Mouse (Mus musculus): Measurements from ENCODE around the gene Adgrd1.

Gene Adgrd1

DNA sequence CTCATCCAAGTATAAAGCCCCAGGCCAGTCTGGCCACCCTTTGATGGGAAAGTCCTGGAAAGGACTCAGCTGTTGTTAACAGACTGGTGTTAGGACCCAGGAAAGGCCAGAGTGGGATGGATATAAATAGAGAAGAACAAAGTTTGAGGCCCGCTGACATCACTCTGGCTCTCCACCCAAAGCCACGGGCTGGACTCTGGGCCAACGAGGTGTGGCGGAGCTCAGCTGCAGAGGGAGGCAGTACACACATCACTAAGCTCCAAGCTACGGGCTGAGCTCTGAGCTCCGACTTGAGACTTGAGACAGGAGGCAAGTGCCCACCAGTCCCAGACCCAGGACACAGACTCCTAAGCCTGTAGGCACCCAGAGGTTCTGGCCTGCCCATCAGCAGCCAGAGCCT is at the start of gene Adgrd1:
Gene Adgrd1, plus strand, starts transcription at position 240 of the 400 bp plus-strand sequence.
- TF ChIP-seq GATA4 (IDR thresholded peaks at IDR 0.05; ENCODE audit: insufficient replicate concordance, low read length): no peak

DNA sequence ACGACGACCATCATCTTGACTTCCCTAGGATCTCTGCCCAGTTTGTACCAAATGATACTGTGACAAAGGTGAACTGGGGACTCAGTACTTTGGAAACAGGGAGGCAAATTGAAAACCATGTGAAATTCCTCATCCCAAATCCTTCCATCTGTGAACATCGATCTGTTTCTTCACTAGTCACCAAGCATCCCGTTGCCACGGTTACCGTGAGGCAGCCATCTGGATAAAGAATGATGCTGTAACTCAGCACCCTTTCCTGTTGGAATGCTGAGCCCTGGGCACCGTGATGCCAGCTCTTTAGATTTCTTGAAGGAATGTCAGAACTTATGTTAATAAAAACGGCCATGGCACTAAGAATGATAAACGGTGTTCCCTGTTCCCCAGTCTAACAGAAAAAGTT is 47.2 kb upstream of the Adgrd1 start:
- no peak for TF ChIP-seq GATA4 (IDR thresholded peaks at IDR 0.05; ENCODE audit: insufficient replicate concordance, low read length)

DNA sequence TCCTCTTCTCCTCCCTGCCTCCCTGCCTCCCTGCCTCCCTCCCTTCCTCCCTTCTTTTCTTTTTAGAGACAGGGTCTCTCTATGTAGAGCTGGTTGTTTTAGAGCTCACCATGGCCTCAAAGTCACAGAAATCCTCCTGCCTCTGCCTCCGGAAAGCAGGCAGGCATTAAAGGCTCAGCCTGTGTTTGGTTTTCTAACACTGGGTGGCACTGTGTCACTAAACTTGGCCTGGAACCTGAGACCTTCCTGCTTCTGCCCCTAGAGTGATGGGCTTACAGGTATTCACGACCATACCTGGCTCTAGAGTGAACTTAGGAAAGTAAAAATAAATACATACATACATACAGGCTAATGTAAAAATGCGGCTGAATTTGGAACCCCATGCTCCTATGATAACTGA is 44.6 kb upstream of the Adgrd1 start:
- no peak for TF ChIP-seq GATA4 (IDR thresholded peaks at IDR 0.05; ENCODE audit: insufficient replicate concordance, low read length)

DNA sequence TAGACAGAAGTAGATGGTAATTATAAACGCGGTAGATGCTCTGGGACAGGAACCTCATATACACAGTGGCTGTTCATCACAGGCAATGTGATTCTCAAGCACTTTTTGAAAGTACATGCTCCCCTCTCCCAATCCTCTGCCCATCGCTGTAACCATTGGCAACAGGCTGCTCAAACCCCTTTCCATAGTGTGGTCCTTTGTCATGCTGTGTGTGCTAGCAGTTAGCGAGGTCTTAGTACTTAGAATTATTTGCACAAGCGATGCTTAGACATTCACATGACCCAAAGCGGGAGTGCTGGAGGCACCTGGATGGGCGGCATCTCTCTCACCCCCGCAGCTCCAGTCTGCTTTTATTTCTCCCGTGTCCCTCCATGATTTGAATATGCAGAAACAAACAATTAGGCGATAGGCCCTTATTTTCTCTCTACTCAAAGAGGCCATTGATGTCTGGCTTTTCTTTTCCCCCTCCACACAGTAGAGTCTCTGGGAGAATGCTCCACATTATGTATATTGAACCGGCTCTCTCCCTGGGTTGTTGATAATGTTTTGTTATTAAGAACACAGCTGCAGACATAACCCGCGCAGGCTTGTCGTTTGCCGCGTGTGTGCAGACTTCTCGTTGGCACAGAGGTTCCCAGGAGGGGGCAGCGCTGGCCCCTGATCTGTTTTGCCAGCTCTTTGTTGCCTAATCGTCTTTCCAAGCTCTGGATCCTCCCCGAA is 43.8 kb upstream of the Adgrd1 start:
- no peak for TF ChIP-seq GATA4 (IDR thresholded peaks at IDR 0.05; ENCODE audit: insufficient replicate concordance, low read length)

DNA sequence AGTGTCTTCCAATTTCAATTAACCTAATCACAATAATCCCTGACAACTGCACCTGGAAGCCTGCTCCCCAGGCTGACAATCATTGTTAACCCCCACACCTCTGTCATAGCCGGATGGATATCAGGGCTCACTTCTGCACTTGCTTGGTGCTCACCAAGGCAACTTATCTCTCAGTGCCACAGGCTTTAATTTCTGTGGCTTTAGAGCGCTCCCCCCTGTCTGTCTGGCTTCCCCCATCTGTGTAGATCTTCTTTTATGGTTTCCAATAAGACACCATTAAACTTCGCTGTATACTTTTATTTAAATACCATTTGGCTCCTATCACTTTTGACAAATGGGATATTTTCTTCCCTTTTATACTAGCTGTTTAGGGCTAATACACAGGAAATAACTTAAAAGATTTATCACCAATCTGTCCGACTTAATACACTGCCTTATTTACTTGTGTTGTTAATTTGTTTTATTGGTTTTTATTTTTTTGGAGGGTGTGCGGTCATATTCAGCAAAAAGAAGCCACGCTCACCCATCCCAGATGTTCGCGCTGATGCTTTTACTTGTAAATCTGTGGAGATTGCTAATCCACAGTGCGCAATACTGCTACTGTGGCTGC is 41.8 kb upstream of the Adgrd1 start:
- no peak for TF ChIP-seq GATA4 (IDR thresholded peaks at IDR 0.05; ENCODE audit: insufficient replicate concordance, low read length)

DNA sequence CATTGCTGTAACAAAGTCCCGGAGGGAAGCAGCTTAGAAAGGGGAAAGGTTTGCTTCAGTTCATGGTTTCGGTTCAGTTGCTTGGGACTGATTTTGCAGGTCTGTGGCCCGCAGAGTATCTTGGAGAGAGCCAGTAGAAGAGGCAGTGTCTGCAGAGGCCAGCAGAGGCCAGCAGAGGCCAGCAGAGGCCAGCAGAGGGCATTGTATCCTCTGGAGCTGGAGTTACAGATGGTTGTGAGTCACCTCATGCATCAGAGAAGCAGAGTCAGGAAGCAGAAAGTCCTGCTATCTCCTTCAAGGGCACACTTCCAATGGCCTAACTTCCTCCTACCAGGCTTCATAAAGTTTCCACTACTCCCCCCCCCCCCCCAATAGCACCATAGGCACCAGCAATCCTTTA is 37.4 kb upstream of the Adgrd1 start:
- no peak for TF ChIP-seq GATA4 (IDR thresholded peaks at IDR 0.05; ENCODE audit: insufficient replicate concordance, low read length)

DNA sequence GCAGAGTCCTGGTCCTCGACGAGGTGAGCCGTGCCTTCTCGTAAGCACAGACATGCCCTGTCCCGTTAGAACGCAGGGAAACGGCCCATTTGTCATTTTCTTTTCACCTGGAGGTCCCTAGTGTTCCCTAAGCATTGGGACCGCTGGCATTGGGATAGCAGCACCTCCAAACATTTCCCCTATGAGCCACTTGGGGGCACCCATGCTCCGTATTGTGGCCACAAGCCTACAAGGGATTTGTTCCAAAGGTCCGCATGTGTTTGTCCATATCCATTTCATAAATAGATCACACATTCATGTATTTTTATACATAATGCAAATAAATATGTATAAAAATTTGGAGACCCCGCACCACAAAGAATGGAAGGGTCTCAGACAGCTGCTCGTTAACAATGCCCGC is 35.0 kb upstream of the Adgrd1 start:
- no peak for TF ChIP-seq GATA4 (IDR thresholded peaks at IDR 0.05; ENCODE audit: insufficient replicate concordance, low read length)

DNA sequence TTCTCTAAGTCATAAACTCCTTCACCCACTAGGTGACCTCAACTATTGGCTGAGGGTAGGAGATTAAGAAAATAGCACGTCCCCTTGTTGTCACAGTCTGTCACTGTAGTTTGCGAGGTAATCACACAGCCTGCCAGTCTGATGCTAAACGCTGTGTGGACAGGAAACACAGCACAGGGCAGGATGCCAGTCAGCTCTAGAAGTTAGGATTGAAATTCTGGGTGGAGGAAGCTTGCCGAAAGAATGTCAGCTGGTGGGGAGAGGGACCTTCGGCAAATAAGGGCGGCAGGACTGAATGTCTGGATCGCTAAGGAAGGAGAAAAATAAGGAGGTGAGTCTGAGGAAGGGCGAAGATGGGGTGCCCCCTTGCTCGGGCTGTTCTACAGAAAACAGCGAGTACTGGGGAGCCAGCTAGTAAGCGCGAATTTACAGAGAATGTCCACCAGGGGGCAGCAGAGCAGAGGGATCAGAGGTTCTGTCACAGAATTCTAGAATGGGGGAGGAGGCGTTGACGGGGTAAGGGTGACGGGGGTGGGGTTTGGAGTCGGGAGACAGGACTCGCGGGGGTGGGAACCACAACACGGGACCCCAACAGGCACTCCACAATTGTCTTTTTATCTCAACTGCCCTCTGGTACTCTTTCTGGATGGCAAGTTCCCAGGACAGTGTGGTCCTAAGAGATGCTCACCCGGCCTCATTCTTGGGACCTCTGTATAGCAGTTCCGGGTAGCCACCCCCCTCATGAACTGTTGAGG is 33.3 kb upstream of the Adgrd1 start:
- TF ChIP-seq GATA4 (IDR thresholded peaks at IDR 0.05; ENCODE audit: insufficient replicate concordance, low read length): no peak

DNA sequence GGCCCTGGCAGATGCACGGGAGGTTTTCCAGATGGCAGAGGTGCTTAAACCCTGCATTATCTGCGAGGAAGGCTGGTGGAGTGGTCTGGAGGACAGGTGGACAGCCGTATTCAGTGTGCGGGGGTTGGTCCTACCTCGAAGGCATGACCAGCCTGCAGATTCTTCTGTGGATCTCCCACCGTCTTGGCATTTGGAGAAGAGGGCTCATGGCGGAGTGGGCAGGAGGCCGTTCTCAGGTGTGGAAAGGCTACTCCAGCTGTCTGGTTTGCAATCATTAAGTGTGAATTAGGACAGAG is 32.8 kb upstream of the Adgrd1 start:
- no peak for TF ChIP-seq GATA4 (IDR thresholded peaks at IDR 0.05; ENCODE audit: insufficient replicate concordance, low read length)

DNA sequence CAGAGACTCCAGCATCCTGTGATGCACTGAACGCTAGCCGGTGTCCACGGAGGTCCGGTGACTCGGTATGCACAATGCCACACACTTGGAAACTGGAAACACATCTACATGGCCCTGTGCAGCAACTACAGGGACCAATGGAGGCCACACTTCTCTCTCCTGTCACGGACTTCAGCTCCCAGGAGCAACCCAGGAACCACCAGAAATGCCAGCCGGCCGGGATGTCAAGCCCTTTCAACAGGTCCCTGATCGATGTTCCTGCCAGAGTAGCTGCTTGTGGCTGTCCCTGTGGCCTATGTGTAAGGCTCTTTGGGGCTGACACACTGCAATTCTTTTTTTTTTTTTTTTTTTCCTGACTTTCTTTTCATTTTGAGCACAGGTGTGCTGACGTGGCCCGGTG is 32.4 kb upstream of the Adgrd1 start:
- no peak for TF ChIP-seq GATA4 (IDR thresholded peaks at IDR 0.05; ENCODE audit: insufficient replicate concordance, low read length)

DNA sequence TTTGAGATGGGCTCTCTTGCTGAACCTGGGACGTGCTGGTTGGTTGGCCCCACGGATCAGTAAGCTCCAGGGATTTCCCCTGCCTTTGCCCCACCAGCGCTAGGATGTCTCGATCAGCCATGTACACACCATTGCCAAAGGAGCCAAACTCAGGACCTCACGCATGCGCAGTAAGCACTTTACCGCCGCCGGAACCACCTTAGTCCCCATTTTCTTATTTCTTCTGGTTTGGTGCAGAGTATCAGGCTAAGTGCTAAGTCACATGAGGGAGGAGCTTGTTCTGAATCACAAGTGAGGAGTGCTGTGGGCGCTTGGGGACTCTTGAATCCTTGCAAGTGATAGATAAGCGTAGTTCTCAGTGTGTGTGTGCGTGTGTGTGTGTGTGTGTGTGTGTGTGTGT is 31.2 kb upstream of the Adgrd1 start:
- no peak for TF ChIP-seq GATA4 (IDR thresholded peaks at IDR 0.05; ENCODE audit: insufficient replicate concordance, low read length)

DNA sequence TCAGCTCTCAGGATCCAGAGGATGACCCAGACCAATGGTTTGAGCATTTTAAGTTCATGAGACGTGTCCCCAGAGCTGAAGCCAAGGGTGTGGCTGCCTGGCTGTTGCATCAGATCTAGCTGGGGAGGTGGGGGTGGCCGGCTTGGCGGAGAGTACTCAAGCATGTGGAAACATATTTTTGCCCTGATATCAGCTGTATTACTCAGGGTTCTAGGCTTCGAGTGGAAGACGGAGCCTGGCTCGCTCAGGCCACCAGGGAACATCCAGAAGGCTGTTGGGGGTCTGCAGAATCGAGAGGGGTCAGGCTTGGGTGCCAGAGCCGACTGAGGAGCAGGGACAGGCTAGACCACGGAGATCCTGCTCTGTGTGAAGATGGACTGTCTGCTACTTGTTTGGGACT is 30.6 kb upstream of the Adgrd1 start:
- no peak for TF ChIP-seq GATA4 (IDR thresholded peaks at IDR 0.05; ENCODE audit: insufficient replicate concordance, low read length)

DNA sequence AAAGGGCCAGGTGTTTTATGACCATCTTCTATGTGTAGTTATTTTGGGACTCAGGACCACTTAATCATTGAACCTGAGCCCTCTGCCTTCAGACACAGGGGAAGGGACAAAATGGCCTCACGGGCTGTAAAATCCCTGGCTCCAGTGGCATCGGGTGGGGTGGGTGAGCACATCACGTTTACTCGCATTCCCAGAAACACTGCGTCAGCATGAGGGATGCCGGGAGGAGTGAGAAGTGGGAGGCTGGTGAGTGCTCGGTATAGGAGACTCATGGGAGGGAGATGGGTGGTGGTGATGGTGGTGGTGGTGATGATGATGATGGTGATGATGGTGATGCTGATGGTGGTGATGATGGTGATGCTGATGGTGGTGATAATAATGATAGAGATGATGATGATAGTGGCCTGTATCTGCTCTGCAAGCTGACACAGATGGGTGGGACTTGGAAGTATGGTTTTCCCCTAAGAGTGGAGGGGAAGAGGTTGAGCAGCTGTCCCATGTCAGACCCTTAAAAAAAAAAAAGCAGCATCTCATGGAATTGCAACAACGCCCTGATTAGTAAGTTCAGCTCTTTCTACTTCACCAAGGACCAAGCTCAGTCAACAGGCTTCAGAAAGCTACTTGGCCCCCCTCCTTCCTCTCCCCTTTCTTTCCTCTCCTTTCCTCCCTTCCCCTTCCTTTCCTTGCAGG is 29.9 kb upstream of the Adgrd1 start:
- TF ChIP-seq GATA4 (IDR thresholded peaks at IDR 0.05; ENCODE audit: insufficient replicate concordance, low read length): no peak

DNA sequence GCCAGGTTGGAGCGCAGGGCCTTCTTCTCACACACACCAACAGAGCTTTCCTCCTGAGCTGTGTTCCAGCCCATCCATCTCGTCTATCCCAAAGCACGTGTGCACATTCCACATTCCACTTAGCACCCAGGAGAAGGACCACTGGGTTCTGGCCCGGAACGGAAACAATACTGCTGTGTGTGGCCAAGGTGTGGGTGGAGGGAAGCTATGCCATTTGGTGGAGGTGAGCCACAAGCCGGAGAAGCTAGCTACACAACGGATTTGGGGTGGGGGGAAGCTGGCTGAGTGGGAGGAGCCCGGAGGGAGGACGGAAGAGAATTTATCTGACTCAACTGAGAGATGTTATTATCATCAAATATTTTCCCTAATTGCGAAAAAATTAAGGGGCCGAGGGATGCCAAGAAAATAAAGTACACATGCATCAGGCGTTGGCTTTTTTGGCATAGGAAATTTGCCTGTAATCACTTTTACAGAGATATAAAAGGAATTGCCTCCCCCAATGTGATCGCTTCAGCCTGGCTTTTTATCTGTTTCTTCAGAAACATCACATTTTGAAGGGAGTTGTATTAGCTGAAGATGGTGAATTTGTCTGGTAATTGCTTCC is 29.2 kb upstream of the Adgrd1 start:
- no peak for TF ChIP-seq GATA4 (IDR thresholded peaks at IDR 0.05; ENCODE audit: insufficient replicate concordance, low read length)

DNA sequence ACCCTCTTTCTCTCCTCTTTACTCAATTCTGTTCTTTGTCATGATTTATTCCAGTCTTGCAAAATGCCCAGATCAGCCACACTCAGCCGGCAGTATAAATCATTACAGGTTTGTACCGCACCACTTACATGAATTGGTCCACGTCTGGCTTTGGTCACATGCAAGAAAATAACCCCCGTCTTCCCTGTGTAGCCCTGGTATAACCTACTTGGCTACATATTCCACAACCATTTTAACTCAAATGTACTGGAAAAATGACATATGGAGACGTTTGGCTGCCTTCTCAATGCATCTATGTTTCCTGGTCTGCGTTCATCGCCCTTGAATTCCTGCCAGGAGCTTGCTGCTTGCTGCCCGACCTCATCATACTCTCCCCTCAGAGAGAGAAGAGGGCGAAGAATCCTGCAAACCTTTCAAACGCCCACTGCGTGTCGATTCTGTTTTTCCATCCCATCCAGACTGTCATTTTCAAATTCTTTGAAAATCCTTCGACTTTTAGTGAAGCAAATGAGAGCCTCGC is 24.7 kb upstream of the Adgrd1 start:
- TF ChIP-seq GATA4 (IDR thresholded peaks at IDR 0.05; ENCODE audit: insufficient replicate concordance, low read length): no peak

Measured in liver, adult (tissue).